Mouse (Mus musculus) spleen, adult 18-20 months (tissue): ENCODE data around the gene Tnn.

ENCODE experiments used
- DNase-seq, 2 experiments: peaks; one replicate each; pipeline ENCODE4 v3.0.0; 2022; ENCODE audit warnings: mixed read lengths in 2 of 2

Gene Tnn

GRCm38 (mm10) chr1:160080800-160081436 is 72.5 kb downstream of the Tnn start:
- peak; percentile 60 to 87 for DNase-seq

GRCm38 (mm10) chr1:160078882-160079661 is 74.3 kb downstream of the Tnn start:
- peak; percentile 26 to 46 for DNase-seq

- no peak for DNase-seq
Measured at GRCm38 (mm10) chr1:160064547-160065144, 88.7 kb downstream of the Tnn start.

- peak; percentile 46 to 74 for DNase-seq
Measured at GRCm38 (mm10) chr1:160061725-160062366, 91.5 kb downstream of the Tnn start.

GRCm38 (mm10) chr1:160061321-160061720 is 92.1 kb downstream of the Tnn start:
- no peak for DNase-seq

GRCm38 (mm10) chr1:160060542-160060941 is 92.8 kb downstream of the Tnn start:
- DNase-seq: no peak

- no peak for DNase-seq
Measured at GRCm38 (mm10) chr1:160059908-160060307, 93.5 kb downstream of the Tnn start.

- no peak for DNase-seq
Measured at GRCm38 (mm10) chr1:160057657-160058056, 95.7 kb downstream of the Tnn start.

GRCm38 (mm10) chr1:160054366-160055078 is 98.9 kb downstream of the Tnn start:
- DNase-seq: no peak

- DNase-seq: no peak
Measured at GRCm38 (mm10) chr1:160053510-160054305, 99.7 kb downstream of the Tnn start.

GRCm38 (mm10) chr1:160052556-160053315 is 100.6 kb downstream of the Tnn start:
- peak in 1 of 2 experiments; percentile 30 for DNase-seq

GRCm38 (mm10) chr1:160050898-160051297 is 102.5 kb downstream of the Tnn start:
- no peak for DNase-seq

GRCm38 (mm10) chr1:160049131-160049880 is 104.1 kb downstream of the Tnn start:
- DNase-seq: no peak

GRCm38 (mm10) chr1:160047481-160047931 is 105.9 kb downstream of the Tnn start:
- DNase-seq: peak in 1 of 2 experiments; percentile 23

- DNase-seq: no peak
Measured at GRCm38 (mm10) chr1:160046786-160047185, 106.6 kb downstream of the Tnn start.

- no peak for DNase-seq
Measured at GRCm38 (mm10) chr1:160045971-160046370, 107.4 kb downstream of the Tnn start.

- no peak for DNase-seq
Measured at GRCm38 (mm10) chr1:160045056-160045715, 108.2 kb downstream of the Tnn start.

GRCm38 (mm10) chr1:160044237-160045021 is 109.0 kb downstream of the Tnn start, which contains the start of gene 4930523C07Rik:
TSS of gene 4930523C07Rik (plus strand) at chr1:160044382.
- peak; percentile 79 to 81 for DNase-seq
